In genomic region chr1:71909508-71910124, GRCm38 (mm10) we compare ENCODE assay signal across 24 mouse cellular contexts.
A peak's percentile ranks its signal among the peaks of the same experiment; 100 is the strongest.
DNase-seq lines count a peak whose midpoint lies in the region; ATAC-seq and TF ChIP-seq lines count a peak whose summit lies in the region.
"Had no signal": no experiment of that assay in that cellular context is flagged by ENCODE, and none has a peak within 500 bp of the region (broad histone marks: within the 10 kb centered on the region; RNA-seq: fewer than 3 reads in every experiment).

No protein-coding gene starts in this region.

- no peak overlapping the region for H3K9ac ChIP-seq in forebrain, embryonic 15.5 days (replicated peaks)
- H3K9ac ChIP-seq in forebrain, postnatal 0 days = no peak overlapping the region
- H3K9ac ChIP-seq in lung, embryonic 15.5 days = no peak overlapping the region
- H3K9ac ChIP-seq: hindbrain, embryonic 12.5 days; liver, embryonic 12.5 days had no signal

- no peaks in the 10 kb centered on the region for H3K9me3 ChIP-seq in forebrain, embryonic 15.5 days
- H3K9me3 ChIP-seq in forebrain, postnatal 0 days (ENCODE audit: low read length) = no peaks in the 10 kb centered on the region
- H3K9me3 ChIP-seq in lung, embryonic 15.5 days = no peaks in the 10 kb centered on the region
- H3K9me3 ChIP-seq: hindbrain, embryonic 12.5 days; liver, embryonic 12.5 days; midbrain, embryonic 10.5 days had no signal

- ATAC-seq in forebrain, embryonic 15.5 days (replicated peaks) = peak; percentile 51
- ATAC-seq in forebrain, postnatal 0 days = no peak
- ATAC-seq in lung, embryonic 15.5 days (ENCODE audit: borderline replicate concordance, extremely low read depth, low FRiP score, low TSS enrichment) = peak; percentile 62; the same call in 1 of the 2 replicates
- no peak for ATAC-seq in inflammation-experienced regulatory T-cells, adult 6 months
- ATAC-seq: liver, embryonic 12.5 days; Patski had no signal

- WGBS in forebrain, embryonic 15.5 days = 63% methylated on average over 11 of the region's 11 CpGs
- WGBS in forebrain, postnatal 0 days = 58% methylated on average over 11 of the region's 11 CpGs
- 48% methylated on average over 11 of the region's 11 CpGs for WGBS in lung, embryonic 15.5 days

- H3K27ac ChIP-seq in forebrain, embryonic 15.5 days (replicated peaks) = no peak overlapping the region
- no peak overlapping the region for H3K27ac ChIP-seq in forebrain, postnatal 0 days (ENCODE audit: low read depth, low read length)
- 0 out of 2 replicates have a peak overlapping the region, but pooled peaks have one; percentile 60 for H3K27ac ChIP-seq in lung, embryonic 15.5 days
- H3K27ac ChIP-seq: hindbrain, embryonic 12.5 days; left cerebral cortex, adult 2 months; liver, embryonic 12.5 days; macrophage; midbrain, embryonic 10.5 days had no signal

- no peak overlapping the region for H3K4me2 ChIP-seq in forebrain, embryonic 15.5 days (replicated peaks)
- H3K4me2 ChIP-seq in forebrain, postnatal 0 days (ENCODE audit: low read depth) = no peak overlapping the region
- H3K4me2 ChIP-seq in lung, embryonic 15.5 days = no peak overlapping the region
- H3K4me2 ChIP-seq: hindbrain, embryonic 12.5 days; liver, embryonic 12.5 days had no signal

- H3K4me3 ChIP-seq in forebrain, embryonic 15.5 days = no peak overlapping the region
- H3K4me3 ChIP-seq in forebrain, postnatal 0 days (ENCODE audit: low read depth, low read length) = no peak overlapping the region
- H3K4me3 ChIP-seq in lung, embryonic 15.5 days = no peak overlapping the region
- H3K4me3 ChIP-seq: erythroblast, embryonic 14.5 days; hindbrain, embryonic 12.5 days; left cerebral cortex, adult 2 months; liver, embryonic 12.5 days; midbrain, embryonic 10.5 days had no signal

- TF ChIP-seq CTCF in forebrain, postnatal 0 days (IDR thresholded peaks at IDR 0.05; ENCODE audit: low read depth) = no peak

- DNase-seq in forebrain, postnatal 0 days = no peak
- no peak for DNase-seq in lung, postnatal 36 days
- peak; percentile 27 for DNase-seq in Muller cell, postnatal 12 days (ENCODE audit: inconsistent ontology term)
- DNase-seq in fibroblast of lung, adult 2 months (ENCODE audit: low read depth) = peak; percentile 57
- DNase-seq in adrenal gland, adult 8-10 months = no peak
- DNase-seq: adrenal gland, postnatal 25 days; cerebellum, adult 11-12 months; cerebellum, postnatal 14 days; gastrocnemius, postnatal 36 days; kidney, adult 2 months; kidney, postnatal 25 days; left cerebral cortex, postnatal 4 days; retina, postnatal 1 day; right cerebral cortex, postnatal 4 days had no signal

- H3K4me1 ChIP-seq in forebrain, embryonic 15.5 days = peaks cover 3% of the 10 kb centered on the region
- H3K4me1 ChIP-seq in forebrain, postnatal 0 days (ENCODE audit: insufficient read depth) = no peaks in the 10 kb centered on the region
- H3K4me1 ChIP-seq in lung, embryonic 15.5 days = peaks cover 7% of the 10 kb centered on the region; the same call in 1 of the 2 replicates
- H3K4me1 ChIP-seq: hindbrain, embryonic 12.5 days; liver, embryonic 12.5 days; midbrain, embryonic 10.5 days had no signal

- H3K27me3 ChIP-seq in forebrain, embryonic 15.5 days = no peaks in the 10 kb centered on the region
- no peaks in the 10 kb centered on the region for H3K27me3 ChIP-seq in forebrain, postnatal 0 days (ENCODE audit: insufficient read depth, low read length)
- no peaks in the 10 kb centered on the region for H3K27me3 ChIP-seq in lung, embryonic 15.5 days
- H3K27me3 ChIP-seq: hindbrain, embryonic 12.5 days; liver, embryonic 12.5 days; Patski had no signal

- H3K36me3 ChIP-seq in forebrain, embryonic 15.5 days = no peaks in the 10 kb centered on the region
- H3K36me3 ChIP-seq in forebrain, postnatal 0 days (ENCODE audit: insufficient read depth) = no peaks in the 10 kb centered on the region
- no peaks in the 10 kb centered on the region for H3K36me3 ChIP-seq in lung, embryonic 15.5 days
- H3K36me3 ChIP-seq: hindbrain, embryonic 12.5 days; liver, embryonic 12.5 days; midbrain, embryonic 10.5 days had no signal

Comparison
In these comparisons a context has a peak if more than half of its experiments do, and no peak if none do; other contexts are left out.
1. ATAC-seq: peak in forebrain, embryonic 15.5 days (single experiment) and lung, embryonic 15.5 days (single experiment); none in forebrain, postnatal 0 days (single experiment) and inflammation-experienced regulatory T-cells, adult 6 months (single experiment).
2. DNase-seq: peak in Muller cell, postnatal 12 days (single experiment) and fibroblast of lung, adult 2 months (single experiment); none in forebrain, postnatal 0 days (single experiment), lung, postnatal 36 days (single experiment) and adrenal gland, adult 8-10 months (single experiment).